8 mouse cellular contexts compared by ENCODE assay signal in genomic region chr1:181015558-181015957, GRCm38 (mm10). TPM values are rescaled to one million over a fixed set of nuclear protein-coding genes. Genes with fewer than 3 reads are reported as not detected.
DNase-seq lines count a peak whose midpoint lies in the region; ATAC-seq and TF ChIP-seq lines count a peak whose summit lies in the region.

No protein-coding gene starts in this region.

- H3K36me3 ChIP-seq in kidney, adult 2 months (ENCODE audit: control insufficient read depth, insufficient read depth, low read length), result no peaks in the 10 kb centered on the region
- H3K36me3 ChIP-seq in kidney, embryonic 16.5 days (ENCODE audit: insufficient read depth, low read length), result no peaks in the 10 kb centered on the region
- no peaks in the 10 kb centered on the region for H3K36me3 ChIP-seq in kidney, postnatal 0 days (ENCODE audit: insufficient read depth, low read length)

- peaks cover 13% of the 10 kb centered on the region; the same call in 1 of the 2 replicates for H3K4me1 ChIP-seq in kidney, adult 2 months (ENCODE audit: control insufficient read depth, insufficient read depth, low read length)
- peaks cover 37% of the 10 kb centered on the region for H3K4me1 ChIP-seq in kidney, embryonic 16.5 days (ENCODE audit: insufficient read depth, low read length)
- peaks cover 18% of the 10 kb centered on the region for H3K4me1 ChIP-seq in kidney, postnatal 0 days (replicated peaks; ENCODE audit: insufficient read depth, low read length)

- no peak overlapping the region for H3K4me2 ChIP-seq in kidney, embryonic 16.5 days (replicated peaks; ENCODE audit: low read depth, low read length)
- H3K4me2 ChIP-seq in kidney, postnatal 0 days (ENCODE audit: low read length), result peak overlapping the region; percentile 89; the same call in 1 of the 2 replicates

- H3K9ac ChIP-seq in kidney, embryonic 16.5 days (replicated peaks; ENCODE audit: low read length), result no peak overlapping the region
- no peak overlapping the region for H3K9ac ChIP-seq in kidney, postnatal 0 days (ENCODE audit: low read depth, low read length)

- DNase-seq in kidney, adult 2 months, result peak; percentile 94
- peak; percentile 44 to 50 for DNase-seq in adrenal gland, adult 18-20 months (ENCODE audit: low spot score in 2 of 2)
- DNase-seq in gastrocnemius, adult 18-20 months (ENCODE audit: low spot score), result peak; percentile 85
- peak; percentile 36 for DNase-seq in kidney, postnatal 0 days (ENCODE audit: low spot score)
- DNase-seq in lung, postnatal 4 days, result peak; percentile 77 to 78
- DNase-seq in right cerebral cortex, postnatal 36 days (ENCODE audit: low spot score in 2 of 2), result no peak

- ATAC-seq in kidney, embryonic 16.5 days (ENCODE audit: low FRiP score, low TSS enrichment), result no peak
- ATAC-seq in kidney, postnatal 0 days (replicated peaks; ENCODE audit: low FRiP score, low read depth), result no peak
- ATAC-seq in activated CD4-positive, CD25-positive, alpha-beta regulatory T cell, adult 4 months, result no peak

- H3K9me3 ChIP-seq in kidney, embryonic 16.5 days (ENCODE audit: low read length), result no peaks in the 10 kb centered on the region
- no peaks in the 10 kb centered on the region for H3K9me3 ChIP-seq in kidney, postnatal 0 days (replicated peaks; ENCODE audit: low read length)

- peak overlapping the region; percentile 2; the same call in 1 of the 2 replicates for H3K4me3 ChIP-seq in kidney, adult 2 months (ENCODE audit: insufficient read depth, low read depth, low read length)
- no peak overlapping the region for H3K4me3 ChIP-seq in kidney, embryonic 16.5 days (ENCODE audit: low read length)
- H3K4me3 ChIP-seq in kidney, postnatal 0 days (replicated peaks; ENCODE audit: low read depth, low read length), result no peak overlapping the region

- TF ChIP-seq POLR2A in kidney, adult 2 months (IDR thresholded peaks at IDR 0.05; ENCODE audit: low read depth, low read length), result no peak

- no peak for TF ChIP-seq CTCF in kidney, adult 2 months (conservative IDR thresholded peaks at IDR 0.05; ENCODE audit: insufficient read depth, insufficient read length, low read depth, low read length)
- TF ChIP-seq CTCF in kidney, postnatal 0 days (IDR thresholded peaks at IDR 0.05; ENCODE audit: low read depth), result no peak

- H3K27ac ChIP-seq in kidney, adult 2 months (ENCODE audit: insufficient read depth, low read depth, low read length), result peak overlapping the region; percentile 96
- no peak overlapping the region for H3K27ac ChIP-seq in kidney, embryonic 16.5 days (ENCODE audit: low read length)
- peak overlapping the region; percentile 84 for H3K27ac ChIP-seq in kidney, postnatal 0 days

- no peaks in the 10 kb centered on the region for H3K27me3 ChIP-seq in kidney, adult 2 months (replicated peaks; ENCODE audit: control insufficient read depth, insufficient read depth, low read length)
- no peaks in the 10 kb centered on the region for H3K27me3 ChIP-seq in kidney, embryonic 16.5 days (ENCODE audit: insufficient read depth, low read length)
- no peaks in the 10 kb centered on the region for H3K27me3 ChIP-seq in kidney, postnatal 0 days (ENCODE audit: insufficient read depth, low read length)

RNA-seq across cellular contexts. Expression of gene Ephx1, which starts 5.1 kb away (rescaled TPM):
- 69.9 and 73.3 TPM in 2 replicates for polyA plus RNA-seq in kidney, adult 2 months (2012; rRNA removed)
- 7.1 and 8.3 TPM in 2 replicates for polyA plus RNA-seq in kidney, embryonic 16.5 days (2015; fragmentation: Nextera tagmentation; extraction: Ambion mirVana)
- 100 to 1,000 TPM; 198 to 228 TPM for total RNA-seq in adrenal gland, adult 18-20 months (2021)
- total RNA-seq in gastrocnemius, adult 18-20 months (2021), result 10 to 100 TPM; 13.0 to 16.0 TPM
- polyA plus RNA-seq in kidney, postnatal 0 days (2015; fragmentation: Nextera tagmentation; extraction: Ambion mirVana), result 19.1 and 20.2 TPM in 2 replicates
- polyA plus RNA-seq in activated CD4-positive, CD25-positive, alpha-beta regulatory T cell, adult 4 months (2017; shearing (Covaris generic)), result 100 to 1,000 TPM; 125 to 176 TPM

RNA-seq across cellular contexts. Expression of gene 9130409I23Rik, which starts 35.5 kb away (rescaled TPM):
- not detected in 2 replicates for polyA plus RNA-seq in kidney, adult 2 months (2012; rRNA removed)
- polyA plus RNA-seq in kidney, embryonic 16.5 days (2015; fragmentation: Nextera tagmentation; extraction: Ambion mirVana), result 0.09 TPM in 1 of 2 replicates, not detected in the other
- total RNA-seq in adrenal gland, adult 18-20 months (2021), result not detected
- not detected for total RNA-seq in gastrocnemius, adult 18-20 months (2021)
- 0.08 TPM in 1 of 2 replicates, not detected in the other for polyA plus RNA-seq in kidney, postnatal 0 days (2015; fragmentation: Nextera tagmentation; extraction: Ambion mirVana)
- under 1 TPM in 1 of 2 experiments, not detected in 1; 0.29 TPM for polyA plus RNA-seq in activated CD4-positive, CD25-positive, alpha-beta regulatory T cell, adult 4 months (2017; shearing (Covaris generic))

Comparison
In these comparisons a context has a peak if more than half of its experiments do, and no peak if none do; other contexts are left out.
1. DNase-seq: peak in kidney, adult 2 months (single experiment), adrenal gland, adult 18-20 months (2 of 2), gastrocnemius, adult 18-20 months (single experiment), kidney, postnatal 0 days (single experiment) and lung, postnatal 4 days (2 of 2); none in right cerebral cortex, postnatal 36 days (0 of 2).